Mouse (Mus musculus): ENCODE results near the gene Rftn2. TPM values are rescaled to one million over a fixed set of nuclear protein-coding genes. Genes with fewer than 3 reads are reported as not detected.

Gene Rftn2
- polyA plus RNA-seq (2016; fragmentation: Nextera tagmentation; extraction: Ambion mirVana), result 13.0 and 13.6 TPM in 2 replicates

DNA sequence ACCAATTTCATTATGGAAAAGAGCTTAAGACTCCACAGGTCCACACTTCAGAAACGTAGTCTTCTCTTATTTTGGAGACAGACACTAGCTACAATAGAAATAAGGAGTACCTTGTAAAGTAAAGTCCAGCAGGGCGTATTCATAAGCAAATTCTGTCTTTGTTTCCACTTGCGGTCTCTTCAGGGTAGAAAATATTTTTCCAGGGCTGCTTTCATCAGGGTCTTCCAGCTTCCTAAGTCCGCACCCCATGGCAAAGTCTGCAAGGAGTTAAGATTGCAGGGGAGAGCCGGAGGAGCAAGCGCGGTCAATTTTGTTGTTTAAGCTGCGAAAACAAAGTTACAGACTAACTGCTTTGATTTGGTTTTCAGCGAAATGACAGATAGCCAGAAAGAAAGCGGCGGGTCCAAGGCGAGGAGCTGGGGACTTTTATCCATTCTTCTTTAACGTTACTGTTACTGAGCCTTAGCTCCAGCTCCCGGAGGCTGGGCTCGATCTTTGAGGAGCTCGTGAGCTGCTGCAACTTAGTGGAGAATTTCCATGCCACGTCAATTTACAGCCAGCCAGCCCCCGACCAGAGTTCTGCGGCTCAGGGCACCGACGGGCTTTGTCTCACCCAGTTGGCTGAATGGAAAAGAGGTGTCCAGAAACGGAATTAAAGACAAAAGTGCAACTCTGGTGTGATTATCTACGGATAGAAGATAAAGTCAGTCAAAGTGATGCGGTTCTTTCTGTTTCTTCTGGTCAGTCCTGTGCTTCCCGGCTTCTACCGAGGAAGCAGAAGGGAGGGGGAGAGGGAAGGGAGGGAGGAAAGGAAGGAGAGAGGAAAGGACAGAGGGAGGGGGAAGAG lies at the start of gene Rftn2:
TSS of gene Rftn2 (minus strand) at position 772 of the 847 bp plus-strand sequence.
- peak within 1 kb of the TSS; percentile 44 for H3K4me3 ChIP-seq
- H3K36me3 ChIP-seq, result no peaks in the 10 kb centered on the region
- H3K9ac ChIP-seq, result peak within 1 kb of the TSS; percentile 61
- peaks cover 9% of the 10 kb centered on the region for H3K4me1 ChIP-seq
- H3K4me2 ChIP-seq (replicated peaks), result peak within 1 kb of the TSS; percentile 59
- H3K27ac ChIP-seq, result peak within 1 kb of the TSS; percentile 64
- H3K9me3 ChIP-seq (replicated peaks), result no peaks in the 10 kb centered on the region
- 0 out of 2 replicates have a peak, but pooled peaks have one; percentile 26 for ATAC-seq (ENCODE audit: low FRiP score)
- no peaks in the 10 kb centered on the region for H3K27me3 ChIP-seq
- WGBS, result under 1% methylated on average over 26 of the region's 26 CpGs

DNA sequence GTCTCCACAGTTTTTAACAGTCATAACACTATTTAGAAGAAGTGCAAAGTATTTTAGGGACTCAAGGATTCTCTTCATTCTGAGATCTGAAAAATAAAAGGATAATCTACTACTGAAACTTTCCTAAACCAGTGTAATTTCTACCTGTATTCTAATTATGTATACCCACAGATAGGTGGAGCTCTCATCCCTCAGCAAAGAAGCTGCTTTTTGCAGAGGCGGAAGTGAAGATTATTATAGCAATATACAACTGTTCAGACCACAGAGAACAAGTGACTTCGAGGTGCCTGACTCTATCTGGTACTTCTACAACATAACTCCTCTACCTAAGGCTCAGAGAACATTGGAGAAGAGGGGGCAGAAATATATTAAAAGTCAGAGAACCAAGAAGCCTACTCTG lies 38.9 kb upstream of the Rftn2 start:
- no peaks in the 10 kb centered on the region for H3K9me3 ChIP-seq (replicated peaks)
- ATAC-seq (ENCODE audit: low FRiP score), result no peak
- no peak overlapping the region for H3K4me3 ChIP-seq
- H3K4me1 ChIP-seq, result no peaks in the 10 kb centered on the region
- H3K4me2 ChIP-seq (replicated peaks), result no peak overlapping the region
- no peak overlapping the region for H3K9ac ChIP-seq
- H3K27ac ChIP-seq, result no peak overlapping the region
- H3K27me3 ChIP-seq, result no peaks in the 10 kb centered on the region
- WGBS, result 75% methylated on average over 2 of the region's 2 CpGs
- no peaks in the 10 kb centered on the region for H3K36me3 ChIP-seq

DNA sequence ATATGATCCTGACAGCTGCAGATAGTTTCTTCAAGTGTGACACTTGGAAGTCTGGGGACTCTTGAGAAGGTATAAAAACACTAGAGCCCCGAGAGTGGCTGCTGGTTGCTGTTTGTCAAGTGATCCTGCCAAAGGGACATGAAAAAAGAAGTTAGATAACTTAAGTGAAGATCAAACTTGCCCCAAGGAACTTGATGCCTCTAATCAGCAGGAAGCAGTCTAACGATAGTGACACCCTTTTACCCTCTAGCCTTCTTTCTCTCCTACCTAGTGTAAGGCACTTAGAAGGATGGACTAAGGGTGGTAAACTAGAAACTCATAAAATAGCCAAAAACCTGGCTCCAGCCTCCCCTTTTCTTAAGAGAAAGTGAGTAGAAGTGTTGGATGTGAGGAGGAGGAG lies 37.8 kb upstream of the Rftn2 start:
- Histone ChIP-seq H3K4me3 (no peak overlapping the region), H3K9me3 (replicated peaks) (no peaks in the 10 kb centered on the region), H3K9ac (no peak overlapping the region), H3K4me1 (no peaks in the 10 kb centered on the region), H3K27me3 (no peaks in the 10 kb centered on the region), H3K27ac (no peak overlapping the region), H3K4me2 (replicated peaks) (no peak overlapping the region), H3K36me3 (no peaks in the 10 kb centered on the region)
- ATAC-seq (ENCODE audit: low FRiP score), result no peak
- 68% methylated on average over 2 of the region's 2 CpGs for WGBS

DNA sequence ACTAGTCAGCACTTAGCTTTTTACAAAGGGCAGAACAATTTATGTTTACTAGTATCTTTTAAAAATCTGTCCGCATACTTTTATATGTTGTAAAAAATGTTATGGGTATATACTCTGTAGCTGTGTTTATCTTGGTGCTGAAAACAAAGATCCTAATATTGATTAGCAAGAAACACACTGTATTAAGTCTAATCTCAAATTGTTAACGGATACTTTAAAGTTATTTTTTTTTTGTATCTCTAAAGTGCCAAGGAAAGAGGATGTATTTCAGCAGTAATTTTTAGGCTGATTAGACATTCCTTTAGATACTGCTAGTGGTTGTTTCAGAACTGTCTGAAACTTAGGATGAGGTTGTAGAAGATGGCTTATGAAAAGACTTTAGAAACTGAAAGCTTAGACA lies 19.8 kb upstream of the Rftn2 start:
- WGBS, result 92% methylated on average over 2 of the region's 2 CpGs
- Histone ChIP-seq H3K27me3 (no peaks in the 10 kb centered on the region), H3K4me3 (no peak overlapping the region), H3K36me3 (no peaks in the 10 kb centered on the region), H3K4me1 (0 out of 2 replicates have a peak, but pooled peaks cover 2% of the 10 kb centered on the region), H3K9ac (no peak overlapping the region), H3K9me3 (replicated peaks) (no peaks in the 10 kb centered on the region), H3K4me2 (replicated peaks) (no peak overlapping the region), H3K27ac (no peak overlapping the region)
- no peak for ATAC-seq (ENCODE audit: low FRiP score)

DNA sequence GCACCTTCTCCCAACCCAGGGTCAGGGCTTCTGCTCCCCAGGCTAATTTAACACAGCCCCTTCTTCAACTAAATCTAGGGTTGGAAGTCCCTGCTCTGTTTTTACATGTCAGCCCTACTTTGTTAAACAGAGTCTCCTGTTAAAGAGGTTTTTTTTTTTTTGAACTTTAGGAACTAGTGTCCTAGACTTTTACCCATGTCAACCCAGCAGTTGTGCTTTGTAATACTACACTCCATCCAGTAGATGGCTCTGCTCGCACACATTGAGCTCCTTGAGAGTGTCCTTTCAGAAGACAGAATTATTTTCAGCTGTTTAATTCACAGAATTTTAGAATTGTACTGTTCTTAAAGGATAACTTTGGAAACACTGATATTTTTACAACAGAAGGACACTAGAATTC lies 12.7 kb upstream of the Rftn2 start:
- Histone ChIP-seq H3K9me3 (replicated peaks) (no peaks in the 10 kb centered on the region), H3K27ac (no peak overlapping the region), H3K27me3 (no peaks in the 10 kb centered on the region), H3K4me1 (peaks cover 35% of the 10 kb centered on the region), H3K9ac (no peak overlapping the region), H3K36me3 (no peaks in the 10 kb centered on the region), H3K4me2 (replicated peaks) (peak overlapping the region; percentile 89), H3K4me3 (peak overlapping the region; percentile 83)
- no peak for ATAC-seq (ENCODE audit: low FRiP score)
- WGBS, result 4% methylated on average over 1 of the region's 1 CpGs

DNA sequence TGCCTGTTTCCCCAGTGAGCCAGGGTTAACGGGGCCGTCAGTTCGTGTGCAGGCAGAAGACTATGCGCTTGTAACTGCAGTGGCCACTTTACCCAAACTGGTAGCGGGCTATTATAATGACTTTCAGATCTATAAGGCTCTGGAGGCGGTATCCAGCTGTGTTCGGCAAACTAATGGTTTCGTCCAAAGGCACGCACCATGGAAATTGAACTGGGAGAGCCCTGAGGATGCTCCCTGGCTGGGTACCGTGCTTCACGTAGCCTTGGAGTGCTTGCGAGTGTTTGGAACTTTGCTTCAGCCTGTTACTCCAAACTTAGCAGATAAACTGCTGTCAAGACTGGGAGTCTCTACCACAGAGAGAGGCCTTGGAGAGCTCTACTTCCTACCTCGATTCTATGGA lies 11.9 kb upstream of the Rftn2 start:
- no peaks in the 10 kb centered on the region for H3K27me3 ChIP-seq
- no peak overlapping the region for H3K27ac ChIP-seq
- ATAC-seq (ENCODE audit: low FRiP score), result no peak
- H3K4me1 ChIP-seq, result peaks cover 35% of the 10 kb centered on the region
- H3K36me3 ChIP-seq, result no peaks in the 10 kb centered on the region
- H3K4me2 ChIP-seq (replicated peaks), result peak overlapping the region; percentile 89
- peak overlapping the region; percentile 83 for H3K4me3 ChIP-seq
- WGBS, result 23% methylated on average over 13 of the region's 13 CpGs
- H3K9ac ChIP-seq, result peak overlapping the region; percentile 81
- H3K9me3 ChIP-seq (replicated peaks), result no peaks in the 10 kb centered on the region

DNA sequence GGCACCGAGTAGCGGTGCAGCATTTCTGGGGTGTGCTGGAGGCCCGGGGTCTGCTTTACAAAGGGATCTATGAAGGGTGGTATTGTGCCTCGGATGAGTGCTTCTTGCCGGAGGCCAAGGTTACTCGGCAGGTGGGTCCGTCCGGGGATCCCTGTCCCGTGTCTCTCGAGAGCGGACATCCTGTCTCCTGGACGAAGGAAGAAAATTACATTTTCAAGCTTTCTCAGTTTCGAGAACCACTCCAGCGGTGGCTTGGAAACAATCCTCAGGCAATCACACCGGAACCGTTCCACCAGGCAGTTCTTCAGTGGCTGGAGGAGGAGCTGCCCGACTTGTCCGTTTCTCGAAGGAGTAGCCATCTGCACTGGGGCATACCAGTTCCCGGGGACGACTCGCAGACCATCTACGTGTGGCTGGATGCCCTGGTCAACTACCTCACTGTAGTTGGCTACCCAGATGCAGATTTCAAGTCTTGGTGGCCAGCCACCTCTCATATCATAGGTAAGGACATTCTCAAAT lies 11.1 kb upstream of the Rftn2 start:
- H3K36me3 ChIP-seq, result no peaks in the 10 kb centered on the region
- H3K4me2 ChIP-seq (replicated peaks), result peak overlapping the region; percentile 89
- H3K4me1 ChIP-seq, result peaks cover 35% of the 10 kb centered on the region
- H3K9me3 ChIP-seq (replicated peaks), result no peaks in the 10 kb centered on the region
- ATAC-seq (ENCODE audit: low FRiP score), result peak; percentile 76
- no peaks in the 10 kb centered on the region for H3K27me3 ChIP-seq
- under 1% methylated on average over 23 of the region's 23 CpGs for WGBS
- peak overlapping the region; percentile 81 for H3K9ac ChIP-seq
- H3K27ac ChIP-seq, result peak overlapping the region; percentile 79
- peak overlapping the region; percentile 83 for H3K4me3 ChIP-seq

DNA sequence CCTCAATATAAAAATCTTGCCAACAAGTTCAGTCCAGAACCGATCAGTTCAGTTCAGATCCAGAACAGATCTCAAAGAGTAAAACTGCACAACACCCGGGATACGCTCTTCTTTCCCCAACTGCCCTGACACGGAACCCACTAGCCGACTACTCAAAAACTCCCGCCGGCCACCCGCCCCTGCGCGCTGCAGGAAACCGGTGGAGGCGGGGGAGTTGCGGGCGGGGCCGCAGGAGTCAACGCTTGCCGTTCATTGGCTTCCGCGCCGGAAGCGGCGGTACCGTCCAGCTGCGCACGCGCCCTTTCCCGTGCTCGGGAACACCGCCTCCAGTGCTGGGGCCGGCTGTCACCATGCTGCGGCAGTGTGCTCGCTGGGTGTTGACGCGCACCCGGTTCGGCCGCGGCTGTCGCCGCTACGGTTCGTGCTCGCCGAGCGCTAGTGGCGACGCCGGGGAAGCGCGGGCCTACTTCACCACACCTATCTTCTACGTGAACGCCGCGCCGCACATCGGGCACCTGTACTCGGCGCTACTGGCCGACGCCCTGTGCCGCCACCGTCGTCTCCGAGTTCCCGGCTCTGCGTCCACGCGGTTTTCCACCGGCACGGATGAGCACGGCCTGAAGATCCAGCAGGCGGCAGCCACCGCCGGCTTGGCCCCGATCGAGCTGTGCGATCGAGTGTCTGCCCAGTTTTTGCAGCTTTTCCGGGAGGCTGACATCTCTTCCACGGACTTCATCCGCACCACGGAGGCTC lies 10.5 kb upstream of the Rftn2 start, which contains the start of gene Mars2:
TSS of gene Mars2 (plus strand) at position 288 of the 753 bp plus-strand sequence.
- peak within 1 kb of the TSS; percentile 81 for H3K9ac ChIP-seq
- peaks cover 35% of the 10 kb centered on the region for H3K4me1 ChIP-seq
- no peaks in the 10 kb centered on the region for H3K9me3 ChIP-seq (replicated peaks)
- peak; percentile 99 for ATAC-seq (ENCODE audit: low FRiP score)
- no peaks in the 10 kb centered on the region for H3K27me3 ChIP-seq
- under 1% methylated on average over 82 of the region's 82 CpGs for WGBS
- peak within 1 kb of the TSS; percentile 83 for H3K4me3 ChIP-seq
- H3K4me2 ChIP-seq (replicated peaks), result peak within 1 kb of the TSS; percentile 89
- peak within 1 kb of the TSS; percentile 79 for H3K27ac ChIP-seq
- H3K36me3 ChIP-seq, result no peaks in the 10 kb centered on the region

DNA sequence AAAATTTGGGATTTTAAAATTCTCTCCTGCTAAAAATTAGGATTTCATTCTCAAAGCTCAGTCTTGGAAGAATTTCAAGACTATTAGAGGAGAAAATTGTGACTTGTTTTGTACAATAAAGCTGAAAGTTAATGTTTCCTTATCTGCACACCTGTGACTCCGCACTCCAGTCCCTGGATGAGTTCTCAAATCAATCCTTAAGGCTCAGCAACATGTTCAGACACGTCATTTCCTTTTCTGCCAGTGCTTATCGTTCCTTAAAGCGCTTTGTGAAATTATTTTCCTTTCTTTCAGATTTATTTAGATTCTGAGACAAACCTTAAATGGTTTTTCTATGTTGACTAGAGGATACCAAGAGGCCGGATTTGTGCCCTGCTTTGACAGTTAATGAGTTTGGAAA lies 9.9 kb upstream of the Rftn2 start:
- H3K27me3 ChIP-seq, result no peaks in the 10 kb centered on the region
- H3K9ac ChIP-seq, result 0 out of 2 replicates have a peak overlapping the region, but pooled peaks have one; percentile 10
- H3K27ac ChIP-seq, result no peak overlapping the region

DNA sequence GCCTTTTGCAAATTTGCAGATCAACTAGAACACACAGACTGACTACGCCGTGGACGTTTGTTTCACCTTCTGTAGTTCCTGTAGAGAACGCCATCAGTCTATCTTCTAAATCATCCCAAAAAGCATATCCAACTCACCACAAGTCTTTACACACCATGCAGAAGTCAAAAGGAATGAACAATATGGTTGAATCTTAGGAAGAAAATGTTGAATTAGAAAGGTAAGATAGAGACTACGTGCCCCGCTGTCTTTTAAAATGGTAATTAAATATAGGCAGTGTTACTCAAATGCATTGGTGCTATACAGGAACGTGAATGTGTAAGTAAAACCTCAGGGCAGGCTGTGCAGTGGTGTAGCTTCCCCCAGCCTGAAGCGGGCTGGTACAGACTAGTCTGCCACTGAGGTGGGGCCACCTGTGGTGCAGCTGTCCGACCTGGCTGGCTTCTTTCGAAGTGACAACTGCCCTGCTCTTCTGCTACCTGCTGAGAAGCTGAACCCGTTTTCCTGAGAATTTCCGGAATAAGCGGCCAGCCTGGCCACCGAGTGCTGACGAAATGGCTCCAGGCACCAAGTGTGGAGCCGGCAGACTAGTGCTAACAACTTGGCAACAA lies 8.4 kb upstream of the Rftn2 start:
- Histone ChIP-seq H3K27ac (no peak overlapping the region), H3K36me3 (no peaks in the 10 kb centered on the region)
- no peak for ATAC-seq (ENCODE audit: low FRiP score)

More for the DNA sequence above, 9.9 kb upstream of the Rftn2 start:
- WGBS, result 45% methylated on average over 5 of the region's 5 CpGs
- Histone ChIP-seq H3K36me3 (no peaks in the 10 kb centered on the region), H3K4me3 (peak overlapping the region; percentile 83), H3K4me2 (replicated peaks) (peak overlapping the region; percentile 89), H3K4me1 (peaks cover 33% of the 10 kb centered on the region), H3K9me3 (replicated peaks) (no peaks in the 10 kb centered on the region)
- ATAC-seq (ENCODE audit: low FRiP score), result 0 out of 2 replicates have a peak, but pooled peaks have one; percentile 4

DNA sequence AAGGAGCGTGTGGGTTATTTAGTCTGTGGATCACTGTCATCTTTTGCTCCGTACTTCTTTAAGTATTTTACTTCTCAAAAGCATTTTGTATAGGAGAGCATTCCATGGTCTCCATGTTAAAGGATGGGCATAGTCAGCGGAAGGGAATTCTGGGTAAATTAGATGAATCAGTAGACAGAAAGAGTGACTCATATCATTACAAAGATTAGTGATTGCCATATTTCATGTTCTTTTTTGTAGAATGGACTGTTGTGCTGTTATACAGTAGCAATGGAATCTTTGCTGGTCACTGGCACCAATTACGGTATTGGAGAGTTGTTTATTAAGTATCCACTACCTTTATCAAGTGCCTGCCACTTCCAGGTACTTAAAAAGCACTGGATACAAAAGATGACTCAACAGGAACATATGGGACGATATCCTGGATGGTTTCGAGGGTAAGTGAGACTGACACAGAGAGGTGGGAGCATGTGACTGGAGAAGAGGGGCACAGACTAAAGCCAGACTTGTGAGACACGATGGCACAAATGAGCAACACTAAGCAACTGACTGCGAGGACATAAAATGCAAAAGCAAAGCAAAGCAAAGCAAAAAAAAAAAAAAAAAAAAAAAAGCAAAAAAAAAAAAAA lies 1.8 kb upstream of the Rftn2 start:
- Histone ChIP-seq H3K4me3 (no peak overlapping the region), H3K9ac (no peak overlapping the region), H3K4me1 (peaks cover 9% of the 10 kb centered on the region), H3K36me3 (no peaks in the 10 kb centered on the region), H3K4me2 (replicated peaks) (no peak overlapping the region), H3K9me3 (replicated peaks) (no peaks in the 10 kb centered on the region), H3K27ac (no peak overlapping the region), H3K27me3 (no peaks in the 10 kb centered on the region)
- WGBS, result 86% methylated on average over 8 of the region's 8 CpGs
- ATAC-seq (ENCODE audit: low FRiP score), result no peak

More for the DNA sequence above, 8.4 kb upstream of the Rftn2 start:
- Histone ChIP-seq H3K9me3 (replicated peaks) (no peaks in the 10 kb centered on the region), H3K27me3 (no peaks in the 10 kb centered on the region), H3K4me1 (peaks cover 20% of the 10 kb centered on the region), H3K9ac (no peak overlapping the region), H3K4me3 (no peak overlapping the region), H3K4me2 (replicated peaks) (no peak overlapping the region)
- 53% methylated on average over 16 of the region's 16 CpGs for WGBS

Data from hindbrain, embryonic 12.5 days (tissue).